Mouse (Mus musculus) hindbrain, embryonic 11.5 days (tissue): ENCODE measurements at regions not wholly inside any gene's neighbourhood (a gene's known extent, or its start where the extent isn't known, plus 50 kb on each side); places are given as distances from the start of the nearest gene placed in this dataset.
A peak's percentile ranks its signal among the peaks of the same experiment; 100 is the strongest.

Experiments
- ATAC-seq: fragments of 200-750 bp; cut with Nextera tagmentation; 2 replicates; pipeline ENCODE4 v1.8.0; 2017; ENCODE audit warnings: mild to moderate bottlenecking, moderate TSS enrichment, moderate library complexity; ENCODE audit not compliant: low FRiP score
- DNase-seq: peaks from one replicate; pipeline ENCODE4 v3.0.0-alpha.2; 2015; ENCODE audit warnings: low spot score
- H3K27ac ChIP-seq: fragments of 300-500 bp; sonication (generic); 2 replicates; pipeline ENCODE4 v1.5.1; 2014; ENCODE audit warnings: mild to moderate bottlenecking, low read depth, low read length
- H3K27me3 ChIP-seq: fragments of 300-500 bp; sonication (generic); 2 replicates; pipeline ENCODE4 v1.6.1; 2014; ENCODE audit warnings: mild to moderate bottlenecking, low read length, moderate library complexity, mixed read lengths; ENCODE audit not compliant: control insufficient read depth, insufficient read depth
- H3K36me3 ChIP-seq: fragments of 300-500 bp; sonication (generic); 2 replicates; pipeline ENCODE4 v1.6.1; 2014; ENCODE audit warnings: mild to moderate bottlenecking, low read length, moderate library complexity, mixed read lengths; ENCODE audit not compliant: control insufficient read depth, insufficient read depth
- H3K4me1 ChIP-seq: fragments of 300-500 bp; sonication (generic); replicated peaks from 2 replicates; pipeline ENCODE4 v1.6.1; 2014; ENCODE audit warnings: low read length, mixed read lengths; ENCODE audit not compliant: control insufficient read depth, insufficient read depth
- H3K4me2 ChIP-seq: fragments of 300-500 bp; sonication (generic); replicated peaks from 2 replicates; pipeline ENCODE4 v1.6.1; 2014; ENCODE audit warnings: mild to moderate bottlenecking, low read depth, low read length
- H3K4me3 ChIP-seq: fragments of 300-500 bp; sonication (generic); 2 replicates; pipeline ENCODE4 v1.5.1; 2014; ENCODE audit warnings: low read depth, low read length
- H3K9ac ChIP-seq: fragments of 300-500 bp; sonication (generic); 2 replicates; pipeline ENCODE4 v1.6.1; 2014; ENCODE audit warnings: low read depth, low read length
- H3K9me3 ChIP-seq: fragments of 300-500 bp; sonication (generic); 2 replicates; pipeline ENCODE4 v1.6.1; 2016; ENCODE audit warnings: low read length; ENCODE audit not compliant: control insufficient read depth
- WGBS: fragments of 180-500 bp; shearing (Covaris S2); extraction: QIAGEN DNeasy Blood & Tissue Kit; methylation state at CpG from one replicate; pipeline ENCODE4 v1.1.7; 2014; 5-methylcytosine and 5-hydroxymethylcytosine counted together

GRCm38 (mm10) chr17:45869014-45869968 lies 135.6 kb upstream of the 1600014C23Rik start:
- H3K27ac ChIP-seq, result no peak overlapping the region
- no peak overlapping the region for H3K4me3 ChIP-seq
- H3K4me2 ChIP-seq, result no peak overlapping the region
- ATAC-seq, result no peak
- no peaks in the 10 kb centered on the region for H3K9me3 ChIP-seq
- DNase-seq, result no peak
- no peaks in the 10 kb centered on the region for H3K36me3 ChIP-seq
- H3K27me3 ChIP-seq, result peaks cover 2% of the 10 kb centered on the region; the same call in 1 of the 2 replicates
- 47% methylated on average over 17 of the region's 17 CpGs for WGBS
- H3K4me1 ChIP-seq, result peaks cover 9% of the 10 kb centered on the region
- no peak overlapping the region for H3K9ac ChIP-seq

DNA sequence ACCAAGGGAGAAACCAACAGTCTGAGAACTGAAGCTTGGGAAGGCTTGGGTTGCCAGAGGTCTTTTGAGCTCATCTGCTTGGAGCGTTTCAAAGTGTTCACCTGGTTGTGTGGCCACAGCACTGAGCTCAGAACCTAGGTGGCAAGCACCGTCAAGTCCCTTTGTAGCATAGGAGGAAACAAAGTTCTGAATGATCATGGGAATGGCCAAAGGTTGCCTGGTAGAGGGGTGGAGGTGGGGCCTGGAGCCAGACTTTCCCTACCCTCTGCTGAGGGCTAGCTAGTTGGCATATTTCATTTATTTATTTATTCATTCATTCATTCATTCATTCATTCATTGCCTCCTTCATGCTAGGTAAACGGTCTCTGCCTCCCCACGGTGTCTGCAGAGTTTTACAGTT lies 134.9 kb upstream of the 1600014C23Rik start:
- H3K27me3 ChIP-seq, result peaks cover 2% of the 10 kb centered on the region; the same call in 1 of the 2 replicates
- H3K27ac ChIP-seq, result no peak overlapping the region
- DNase-seq (no peak), ATAC-seq (no peak)
- H3K9ac ChIP-seq, result no peak overlapping the region
- 88% methylated on average over 4 of the region's 4 CpGs for WGBS
- peaks cover 6% of the 10 kb centered on the region for H3K4me1 ChIP-seq
- no peak overlapping the region for H3K4me3 ChIP-seq
- no peak overlapping the region for H3K4me2 ChIP-seq
- H3K36me3 ChIP-seq, result no peaks in the 10 kb centered on the region
- H3K9me3 ChIP-seq, result no peaks in the 10 kb centered on the region

DNA sequence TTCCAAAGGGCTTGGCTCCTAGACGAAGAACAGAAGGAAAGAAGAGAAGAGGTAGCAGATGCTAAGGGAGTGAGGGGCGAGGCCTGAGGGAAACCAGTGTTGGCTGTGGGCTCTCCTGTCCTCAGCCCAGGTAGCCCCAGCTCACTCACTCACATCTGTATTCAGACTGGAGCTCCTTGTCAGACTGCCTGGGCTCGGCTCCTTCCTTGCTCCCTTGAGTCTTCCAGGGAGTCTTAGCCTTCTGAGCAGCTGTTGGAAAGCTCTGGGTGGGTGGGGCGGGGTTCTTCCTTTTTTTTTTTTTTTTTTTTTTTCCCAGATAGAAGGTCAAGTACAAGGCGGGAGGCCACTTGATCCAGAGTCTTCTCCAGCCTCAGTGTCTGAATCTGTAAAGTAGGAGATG lies 134.1 kb upstream of the 1600014C23Rik start:
- peaks cover 2% of the 10 kb centered on the region; the same call in 1 of the 2 replicates for H3K27me3 ChIP-seq
- DNase-seq, result no peak
- no peak overlapping the region for H3K27ac ChIP-seq
- no peak overlapping the region for H3K4me2 ChIP-seq
- no peaks in the 10 kb centered on the region for H3K9me3 ChIP-seq
- no peak overlapping the region for H3K9ac ChIP-seq
- 77% methylated on average over 5 of the region's 5 CpGs for WGBS
- peaks cover 6% of the 10 kb centered on the region for H3K4me1 ChIP-seq
- no peaks in the 10 kb centered on the region for H3K36me3 ChIP-seq
- no peak for ATAC-seq
- H3K4me3 ChIP-seq, result no peak overlapping the region

DNA sequence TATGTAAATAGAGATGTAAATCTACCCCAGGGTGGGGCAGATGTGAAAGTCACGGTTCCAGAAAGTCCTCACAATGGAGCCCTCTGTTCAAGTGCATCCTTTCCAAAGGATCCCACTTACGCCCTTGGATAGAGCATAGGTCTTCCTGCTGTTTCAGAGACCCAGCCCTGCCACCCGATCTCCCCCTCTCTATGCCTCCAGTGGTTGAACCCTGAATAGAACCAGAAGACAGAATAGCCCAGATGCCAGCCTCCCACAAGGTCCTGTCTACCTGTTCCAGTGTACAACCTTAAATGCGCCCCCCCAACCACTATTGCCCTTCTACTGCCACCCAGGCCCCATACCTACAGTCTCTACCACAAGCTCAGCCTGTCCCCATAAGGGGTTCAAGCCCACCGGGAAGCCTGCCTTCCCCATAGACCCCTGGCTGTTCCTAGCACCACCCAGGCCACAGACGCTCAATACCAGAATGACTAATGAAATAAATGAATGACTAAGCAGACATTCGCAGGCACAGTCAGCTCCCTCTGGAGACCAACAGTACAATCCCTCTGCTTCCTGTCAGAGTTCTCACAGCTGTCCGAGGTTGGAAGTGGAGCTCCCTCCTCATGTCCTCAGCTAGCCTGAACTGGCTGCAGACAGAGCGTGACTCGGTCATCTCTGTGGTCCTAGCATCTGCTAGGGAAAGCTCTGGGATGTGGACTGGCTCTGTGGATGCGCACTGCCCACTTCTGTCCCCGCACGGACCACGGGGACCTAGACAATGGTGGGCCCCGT lies 133.4 kb upstream of the 1600014C23Rik start:
- Histone ChIP-seq H3K9me3 (no peaks in the 10 kb centered on the region), H3K4me3 (no peak overlapping the region), H3K9ac (no peak overlapping the region), H3K4me1 (peaks cover 6% of the 10 kb centered on the region), H3K27ac (no peak overlapping the region), H3K36me3 (no peaks in the 10 kb centered on the region), H3K4me2 (no peak overlapping the region), H3K27me3 (peaks cover 2% of the 10 kb centered on the region; the same call in 1 of the 2 replicates)
- WGBS, result 67% methylated on average over 15 of the region's 15 CpGs
- DNase-seq (no peak), ATAC-seq (no peak)

- Histone ChIP-seq H3K9me3 (no peaks in the 10 kb centered on the region), H3K27ac (0 out of 2 replicates have a peak overlapping the region, but pooled peaks have one; percentile 24), H3K36me3 (no peaks in the 10 kb centered on the region), H3K27me3 (no peaks in the 10 kb centered on the region; the same call in 1 of the 2 replicates), H3K4me2 (no peak overlapping the region), H3K4me3 (no peak overlapping the region), H3K9ac (no peak overlapping the region), H3K4me1 (peaks cover 6% of the 10 kb centered on the region)
- DNase-seq (no peak), ATAC-seq (no peak)
- 24% methylated on average over 10 of the region's 10 CpGs for WGBS
These were observed 132.7 kb upstream of the 1600014C23Rik start for GRCm38 (mm10) chr17:45866346-45866745.

- no peaks in the 10 kb centered on the region for H3K36me3 ChIP-seq
- H3K27me3 ChIP-seq, result no peaks in the 10 kb centered on the region; the same call in 1 of the 2 replicates
- ATAC-seq, result no peak
- H3K4me3 ChIP-seq, result no peak overlapping the region
- WGBS, result 66% methylated on average over 6 of the region's 6 CpGs
- no peak overlapping the region for H3K9ac ChIP-seq
- H3K4me2 ChIP-seq, result no peak overlapping the region
- no peak overlapping the region for H3K27ac ChIP-seq
- H3K9me3 ChIP-seq, result no peaks in the 10 kb centered on the region
- DNase-seq, result no peak
- peaks cover 6% of the 10 kb centered on the region for H3K4me1 ChIP-seq
These were observed 132.3 kb upstream of the 1600014C23Rik start for GRCm38 (mm10) chr17:45865944-45866343.

- no peaks in the 10 kb centered on the region for H3K27me3 ChIP-seq
- H3K27ac ChIP-seq, result no peak overlapping the region
- no peak overlapping the region for H3K4me2 ChIP-seq
- H3K9me3 ChIP-seq, result no peaks in the 10 kb centered on the region; the same call in 1 of the 2 replicates
- H3K36me3 ChIP-seq, result no peaks in the 10 kb centered on the region
- H3K4me3 ChIP-seq, result no peak overlapping the region
- peaks cover 6% of the 10 kb centered on the region for H3K4me1 ChIP-seq
- H3K9ac ChIP-seq, result no peak overlapping the region
- 43% methylated on average over 10 of the region's 10 CpGs for WGBS
- DNase-seq (no peak), ATAC-seq (no peak)
These were observed 130.0 kb upstream of the 1600014C23Rik start for GRCm38 (mm10) chr17:45863471-45864205.

DNA sequence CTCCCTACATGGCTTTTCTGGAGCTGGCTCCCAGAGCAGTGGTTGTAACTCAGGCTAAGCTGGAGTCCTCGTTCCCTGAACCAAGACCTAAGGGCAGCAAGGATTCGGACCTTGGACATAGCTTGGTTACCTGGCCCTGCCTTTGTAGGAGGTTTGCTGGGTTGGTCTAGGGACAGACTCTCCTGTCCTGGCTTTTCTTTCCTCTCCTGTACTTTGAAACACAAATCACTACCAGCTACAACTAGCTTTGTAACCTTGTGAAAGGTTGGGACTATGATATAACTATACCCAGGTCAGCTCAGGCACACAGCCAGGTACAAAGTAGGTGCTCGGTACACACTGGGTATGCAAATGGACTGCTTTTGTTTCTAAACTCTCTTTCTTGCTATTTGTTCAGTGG lies 129.4 kb upstream of the 1600014C23Rik start:
- 68% methylated on average over 3 of the region's 3 CpGs for WGBS
- Histone ChIP-seq H3K27me3 (no peaks in the 10 kb centered on the region), H3K4me3 (no peak overlapping the region), H3K9ac (no peak overlapping the region), H3K4me2 (no peak overlapping the region), H3K27ac (no peak overlapping the region), H3K4me1 (peaks cover 6% of the 10 kb centered on the region), H3K36me3 (no peaks in the 10 kb centered on the region), H3K9me3 (no peaks in the 10 kb centered on the region; the same call in 1 of the 2 replicates)
- DNase-seq, result no peak
- ATAC-seq, result no peak
